Mouse (Mus musculus): ENCODE measurements at regions not wholly inside any gene's neighbourhood (a gene's known extent, or its start where the extent isn't known, plus 50 kb on each side); places are given as distances from the start of the nearest gene placed in this dataset.
"Not testable (repeated sequence)": the region's sequence is repeated elsewhere in the genome, so short reads cannot be mapped to it uniquely, and the experiment has no call there.

DNA sequence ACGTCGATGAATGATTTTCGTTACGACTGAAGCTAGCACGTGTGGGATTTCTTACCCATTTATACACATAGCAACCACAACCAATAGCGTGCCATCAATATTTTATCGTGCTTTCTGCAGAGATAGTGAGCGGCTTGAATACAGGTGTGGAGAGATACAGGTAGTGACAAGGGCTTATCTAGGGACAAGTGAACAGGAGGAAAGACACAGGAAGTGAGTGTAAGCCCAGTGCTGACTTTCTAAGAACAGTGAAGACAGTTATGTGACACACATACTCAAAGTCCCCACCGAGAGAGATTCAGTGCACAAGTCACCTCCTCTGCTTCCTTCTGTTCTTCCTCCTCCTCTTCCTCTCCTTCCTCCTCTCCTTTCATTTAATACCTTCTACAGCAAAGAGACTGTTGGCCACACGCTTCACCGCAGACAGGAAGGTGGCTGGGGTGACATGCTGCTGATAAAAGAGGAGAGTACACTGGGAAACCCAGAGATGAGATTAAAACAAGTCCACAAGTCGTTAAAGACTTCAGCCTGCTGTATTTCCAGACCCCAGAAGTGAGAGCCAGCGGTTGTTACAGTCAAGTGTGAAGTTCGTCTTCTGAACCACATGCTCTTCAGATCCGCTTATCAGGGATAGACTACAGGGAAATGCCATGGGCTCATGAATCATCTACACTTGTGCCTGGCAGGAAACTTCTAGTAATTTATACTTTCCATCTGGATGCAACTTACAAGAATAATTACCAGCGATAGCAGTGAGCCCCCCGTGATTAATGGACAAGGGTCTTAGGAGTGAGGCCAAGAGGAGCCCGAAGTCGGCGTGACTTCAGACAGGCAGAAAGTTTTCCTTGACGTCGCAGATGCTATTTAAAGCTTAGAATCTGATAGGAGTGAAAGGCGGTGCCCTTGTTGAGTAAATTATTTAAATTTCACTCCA lies 180.5 kb downstream of the Gxylt1 start:
- no peak for DNase-seq (ENCODE audit: low spot score)

DNA sequence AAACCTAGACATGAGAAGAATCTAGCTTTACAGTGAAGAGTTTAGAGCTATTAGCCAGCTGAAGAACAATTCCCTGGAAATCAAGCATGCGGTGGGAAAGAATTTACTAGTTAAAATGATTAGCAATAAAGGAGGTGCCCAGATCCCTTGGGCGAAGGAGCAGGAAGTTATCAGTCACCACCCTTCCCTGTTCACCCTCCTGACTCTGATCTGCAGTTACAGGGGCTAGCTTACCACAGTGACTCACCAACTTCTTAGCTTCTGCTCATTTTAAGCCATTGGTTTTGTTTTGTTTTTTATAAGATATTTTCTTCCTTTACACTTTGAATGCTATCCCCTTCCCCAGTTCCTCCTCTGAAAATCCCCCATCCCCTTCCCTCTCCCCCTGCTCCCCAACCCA lies 183.6 kb downstream of the Gxylt1 start:
- DNase-seq (ENCODE audit: low spot score) = no peak

DNA sequence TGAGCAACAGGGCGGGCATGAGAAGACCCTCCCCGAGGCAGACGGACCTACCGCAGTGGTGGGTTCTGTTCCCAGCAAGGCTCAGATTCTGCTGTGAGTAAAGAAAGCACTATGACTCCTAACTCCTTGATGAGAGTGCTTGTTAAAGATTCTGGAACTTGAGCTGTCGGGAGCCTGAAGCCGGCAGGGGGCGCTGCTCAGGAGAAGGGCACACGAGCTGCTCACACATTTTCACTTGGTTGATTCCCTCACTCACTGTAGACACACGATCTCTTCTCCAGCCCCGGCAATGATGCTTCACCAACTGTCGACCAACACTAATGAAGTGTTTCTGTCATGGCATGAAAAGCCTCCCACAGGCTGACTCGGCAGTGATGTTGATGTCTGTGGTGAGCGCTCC lies 185.6 kb downstream of the Gxylt1 start:
- DNase-seq (ENCODE audit: low spot score) = peak; percentile 4

DNA sequence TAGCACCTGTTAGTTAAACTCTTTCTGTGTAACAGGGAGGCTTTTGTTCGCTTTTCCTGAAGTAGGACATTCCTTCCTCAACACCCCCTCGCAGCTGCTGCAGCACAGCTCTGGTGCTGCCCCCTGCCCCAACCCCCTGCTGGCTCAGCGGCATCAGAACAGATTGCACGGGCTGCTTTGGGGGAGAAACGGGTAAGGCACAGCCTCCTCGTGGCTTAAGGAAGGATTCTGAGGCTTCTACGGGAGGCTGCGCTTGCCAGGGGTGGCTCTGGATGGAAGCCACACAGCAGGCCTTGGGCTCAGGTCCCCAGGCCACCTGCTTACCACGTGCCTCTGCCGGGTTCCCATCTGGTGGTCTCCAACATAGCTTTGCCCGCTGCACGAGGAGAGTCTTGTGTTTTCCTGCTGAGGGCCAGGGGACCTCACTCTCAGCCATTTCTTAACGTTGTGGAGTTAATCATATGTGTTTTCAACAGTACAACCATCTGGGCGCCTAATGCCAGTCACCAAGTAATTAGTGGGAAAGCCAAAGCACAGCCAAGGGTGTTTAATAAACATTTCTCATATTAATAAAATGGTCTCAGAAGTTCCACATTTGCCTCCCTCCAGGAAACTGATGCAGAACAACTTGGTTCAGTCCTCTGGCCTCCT lies 189.9 kb downstream of the Gxylt1 start:
- DNase-seq (ENCODE audit: low spot score) = no peak

DNA sequence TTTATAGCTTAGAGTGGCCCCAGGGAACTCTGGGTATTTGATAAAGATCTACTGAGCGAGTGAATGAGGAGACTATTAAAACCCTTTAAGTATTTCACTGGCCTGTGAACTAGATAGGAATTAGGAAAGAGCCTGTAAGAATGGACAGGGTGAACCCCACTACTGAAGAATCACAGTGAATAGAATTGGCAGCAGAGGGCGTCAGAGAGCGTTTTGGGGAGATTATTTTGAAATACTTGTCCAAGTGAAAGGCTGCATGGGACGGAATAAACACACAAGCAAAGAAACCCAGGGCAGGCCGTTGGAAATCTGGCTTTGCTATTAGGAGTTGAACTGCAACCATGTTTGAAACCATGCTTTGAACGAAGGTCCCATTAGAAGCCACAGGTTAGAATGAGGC lies 200.9 kb downstream of the Gxylt1 start:
- DNase-seq (ENCODE audit: low spot score) = no peak

DNA sequence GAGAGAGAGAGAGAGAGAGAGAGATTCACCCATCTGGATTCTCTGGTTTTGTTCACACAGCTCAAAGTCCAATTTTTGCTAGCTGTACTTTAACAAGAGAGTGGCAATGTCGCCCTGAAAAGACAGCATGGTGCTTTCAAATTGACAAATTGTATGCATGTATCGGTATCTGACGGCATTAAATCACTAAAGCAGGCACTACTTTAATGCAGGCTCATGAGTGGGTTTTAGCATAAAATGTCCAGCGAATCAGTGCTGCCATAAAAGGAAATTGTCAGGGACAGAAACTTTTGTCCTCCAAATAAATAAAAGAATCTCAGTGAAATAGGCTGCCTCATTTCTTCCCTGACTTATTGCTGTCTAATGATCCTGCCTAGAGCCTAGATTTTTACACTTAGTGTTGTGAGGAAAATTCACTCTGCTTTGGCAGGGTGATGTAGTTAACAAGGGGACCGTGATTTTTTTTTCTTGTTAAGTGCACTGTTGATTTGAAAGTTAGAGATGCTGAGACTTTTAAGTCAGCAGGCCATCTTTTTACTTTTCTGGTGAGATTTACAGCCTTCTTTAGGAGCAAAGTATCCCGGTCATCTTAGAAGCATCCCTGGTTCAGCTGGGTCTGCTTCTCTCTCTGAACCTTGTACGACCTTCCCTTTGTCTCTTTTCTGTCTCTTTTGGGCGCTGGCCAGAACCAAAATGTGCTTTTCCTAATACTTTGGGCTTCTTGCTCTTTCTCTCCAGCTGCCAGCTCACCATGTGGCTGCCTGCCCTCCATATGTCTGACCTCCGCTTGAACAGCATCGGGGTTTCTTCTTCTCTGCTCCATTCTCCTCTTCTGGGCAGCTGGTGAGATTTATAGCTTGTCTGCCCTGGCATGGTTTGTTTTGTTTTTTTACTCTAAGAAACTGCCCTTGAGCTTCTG lies 212.5 kb downstream of the Gxylt1 start:
- DNase-seq (ENCODE audit: low spot score) = no peak

DNA sequence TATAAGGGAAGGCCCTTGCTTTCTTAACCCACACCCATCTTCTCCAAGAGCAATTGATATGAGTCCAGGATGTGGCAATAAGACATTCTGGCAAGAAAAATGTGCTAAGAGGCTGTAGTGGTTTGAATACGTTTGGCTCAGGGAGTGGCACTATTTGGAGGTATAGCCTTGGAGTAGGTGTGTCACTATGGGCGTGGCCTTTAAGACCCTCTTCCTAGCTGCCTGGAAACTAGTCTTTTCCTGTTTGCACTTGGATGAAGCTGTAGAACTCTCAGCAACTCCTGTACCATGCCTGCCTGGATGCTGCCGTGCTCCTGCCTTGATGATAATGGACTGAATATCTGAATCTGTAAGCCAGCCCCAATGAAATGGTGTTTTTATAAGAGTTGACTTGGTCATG lies 221.5 kb downstream of the Gxylt1 start:
- no peak for DNase-seq (ENCODE audit: low spot score)

DNA sequence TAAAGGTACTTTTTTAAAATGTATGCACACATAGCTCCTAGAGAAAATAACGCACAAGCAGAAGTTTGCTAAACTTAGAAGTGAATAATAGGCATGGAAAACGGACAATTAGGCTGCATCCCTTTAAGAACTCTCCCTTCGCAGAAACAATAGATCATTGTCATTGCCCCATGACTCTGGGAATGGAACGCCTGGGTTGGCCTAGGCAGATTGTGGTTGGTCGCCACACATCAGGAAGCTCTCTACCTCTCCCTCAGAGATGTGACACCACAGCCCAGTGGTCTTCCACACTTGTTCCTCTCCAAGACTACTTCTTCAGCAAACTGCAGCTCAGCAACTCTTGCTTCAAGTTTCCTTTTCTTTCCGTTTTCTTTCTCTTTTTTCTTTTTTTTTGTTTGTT lies 247.8 kb downstream of the Gxylt1 start:
- no peak for DNase-seq (ENCODE audit: low spot score)

DNA sequence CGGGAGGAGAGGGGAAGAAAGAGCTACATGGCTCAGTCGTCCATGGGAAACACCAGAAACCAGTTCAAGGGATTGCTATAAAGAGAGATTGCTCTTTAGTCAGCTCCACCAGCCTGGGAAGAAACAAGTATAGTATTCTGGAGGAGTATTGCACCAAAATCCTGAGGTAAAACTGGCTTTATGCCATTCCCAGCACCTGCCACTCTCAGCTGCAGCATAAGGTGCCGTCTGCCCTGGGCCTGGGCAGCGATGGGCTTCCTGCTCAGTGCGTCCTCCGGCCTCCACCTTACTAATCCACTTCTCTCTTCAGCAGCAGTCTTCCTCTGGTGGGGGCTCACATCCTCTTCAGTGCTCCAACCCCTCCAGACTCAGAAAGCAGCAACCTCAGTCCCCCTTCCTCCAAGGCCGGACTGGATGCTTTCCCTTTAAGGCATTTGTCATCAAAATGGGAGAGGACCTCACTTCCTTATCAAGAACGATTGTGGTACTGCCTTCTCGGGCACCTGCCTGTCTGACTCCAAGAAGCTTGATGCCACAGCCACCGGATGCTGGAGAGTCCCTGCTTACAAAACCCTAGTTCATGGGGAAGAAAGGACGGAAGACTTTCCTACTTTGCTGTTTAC lies 248.4 kb downstream of the Gxylt1 start:
- DNase-seq (ENCODE audit: low spot score) = no peak

DNA sequence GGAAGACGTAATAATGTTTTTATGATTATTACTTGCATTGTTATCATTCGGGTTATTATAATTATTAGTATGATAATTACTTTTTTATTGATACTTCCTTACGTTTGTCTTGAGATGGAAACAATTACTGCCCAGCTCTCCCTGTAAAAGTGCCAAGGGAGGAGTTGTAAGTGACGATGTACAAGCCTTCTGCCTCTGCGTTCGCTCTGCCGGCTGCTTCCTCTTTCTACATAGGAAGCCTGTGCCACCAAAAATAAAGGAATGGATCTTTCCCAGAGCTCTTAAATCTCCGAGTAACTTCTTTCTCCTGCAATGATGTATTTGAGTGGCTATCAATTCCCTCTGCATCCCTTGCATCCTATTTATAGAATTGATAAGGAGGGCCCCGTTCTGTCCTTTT lies 249.2 kb downstream of the Gxylt1 start:
- no peak for DNase-seq (ENCODE audit: low spot score)

DNA sequence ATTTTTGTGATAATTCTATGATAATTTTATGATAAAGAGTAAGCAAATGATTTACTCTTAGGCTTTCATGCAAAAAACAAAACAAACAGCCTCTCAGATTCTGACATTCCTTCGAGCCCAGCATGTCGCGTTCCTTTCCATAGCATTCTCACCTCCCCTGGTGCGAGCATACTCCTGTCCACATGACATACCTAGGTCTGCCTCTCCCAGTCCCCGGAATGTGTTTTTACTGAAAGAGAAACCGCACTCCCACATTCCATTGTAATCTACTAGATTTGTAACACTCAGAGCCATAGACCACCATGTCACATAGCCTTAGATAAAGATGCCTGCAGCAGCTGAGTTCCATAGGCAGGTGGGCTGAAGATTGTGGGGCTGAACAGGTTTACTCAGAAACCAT lies 250.8 kb downstream of the Gxylt1 start:
- no peak for DNase-seq (ENCODE audit: low spot score)

DNA sequence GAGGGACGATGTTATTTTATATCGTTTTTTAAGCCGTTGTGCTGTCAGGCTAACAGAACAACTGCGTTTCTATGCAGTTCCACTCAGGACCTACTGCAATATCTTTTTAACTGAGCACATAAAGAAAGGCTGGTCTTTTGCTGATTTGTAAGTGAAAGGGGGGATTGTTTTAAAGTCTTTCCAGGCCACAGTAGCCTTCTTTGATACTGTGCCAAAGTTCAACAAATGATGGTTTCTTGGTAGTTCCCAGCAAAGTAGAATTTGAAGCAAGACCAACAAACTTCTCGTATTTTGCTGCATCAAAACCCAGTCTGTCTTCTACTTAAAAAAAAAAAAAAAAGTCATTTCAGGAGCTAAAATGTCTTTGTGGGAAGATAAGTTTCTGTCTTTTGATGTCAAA lies 263.8 kb downstream of the Gxylt1 start:
- DNase-seq (ENCODE audit: low spot score) = no peak

DNA sequence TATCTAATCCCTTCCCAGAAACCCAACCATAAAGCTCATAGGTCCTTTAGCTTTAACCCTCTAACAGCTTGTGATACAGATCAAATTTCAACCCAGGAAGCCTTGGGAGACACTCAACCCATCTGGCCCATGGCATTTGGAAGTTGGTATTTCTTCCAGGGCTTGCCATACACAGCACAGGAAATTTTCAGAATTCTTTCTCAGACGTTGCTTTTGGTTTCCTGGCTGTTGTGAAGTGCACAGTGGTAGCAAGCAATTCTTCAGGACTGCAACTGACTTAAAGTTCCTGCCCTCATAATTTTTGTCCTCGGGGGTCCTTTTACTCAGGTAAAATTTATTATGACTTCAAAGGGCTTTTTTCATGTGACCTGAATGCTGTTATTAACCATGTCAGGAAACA lies 264.4 kb downstream of the Gxylt1 start:
- DNase-seq (ENCODE audit: low spot score) = no peak

DNA sequence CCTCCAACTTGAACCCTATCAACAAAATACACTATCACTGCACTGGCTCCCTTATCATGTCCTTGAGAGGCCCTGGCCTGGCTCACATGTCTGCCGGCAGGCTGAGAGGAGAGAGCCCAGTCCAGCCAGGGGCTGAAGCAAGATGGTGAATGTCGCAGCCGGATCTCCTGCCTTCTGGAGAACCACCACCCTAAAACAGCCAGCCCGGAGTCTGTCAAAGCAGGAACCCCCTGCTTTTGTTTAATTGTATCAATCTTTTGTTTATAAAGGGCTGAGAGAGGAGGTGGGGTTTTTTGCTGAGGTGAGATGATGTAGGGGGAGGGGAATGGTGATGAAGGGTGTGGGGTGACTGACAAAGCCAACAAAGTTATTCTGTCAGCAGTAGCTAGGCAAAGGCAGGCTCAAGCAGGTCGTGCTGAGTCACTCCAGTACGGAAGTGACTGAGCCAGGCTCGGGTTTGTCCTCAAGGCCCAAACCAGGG lies 269.2 kb downstream of the Gxylt1 start:
- no peak for DNase-seq (ENCODE audit: low spot score)

DNA sequence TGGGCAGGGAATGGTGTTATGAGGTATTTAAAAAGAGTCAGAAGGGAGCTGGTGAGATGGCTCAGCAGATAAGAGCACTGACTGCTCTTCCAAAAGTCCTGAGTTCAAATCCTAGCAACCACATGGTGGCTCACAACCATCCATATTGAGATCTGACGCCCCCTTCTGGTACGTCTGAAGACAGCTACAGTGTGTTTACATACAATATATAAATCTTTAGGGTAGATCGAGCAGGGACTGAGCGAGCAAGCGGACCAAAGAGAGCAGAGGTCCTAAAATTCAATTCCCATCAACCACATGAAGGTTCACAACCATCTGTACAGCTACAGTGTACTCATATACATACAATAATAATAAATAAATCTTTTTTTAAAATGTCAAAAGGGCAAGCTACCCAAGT lies 269.8 kb downstream of the Gxylt1 start:
- not testable (repeated sequence) for DNase-seq (ENCODE audit: low spot score)

DNA sequence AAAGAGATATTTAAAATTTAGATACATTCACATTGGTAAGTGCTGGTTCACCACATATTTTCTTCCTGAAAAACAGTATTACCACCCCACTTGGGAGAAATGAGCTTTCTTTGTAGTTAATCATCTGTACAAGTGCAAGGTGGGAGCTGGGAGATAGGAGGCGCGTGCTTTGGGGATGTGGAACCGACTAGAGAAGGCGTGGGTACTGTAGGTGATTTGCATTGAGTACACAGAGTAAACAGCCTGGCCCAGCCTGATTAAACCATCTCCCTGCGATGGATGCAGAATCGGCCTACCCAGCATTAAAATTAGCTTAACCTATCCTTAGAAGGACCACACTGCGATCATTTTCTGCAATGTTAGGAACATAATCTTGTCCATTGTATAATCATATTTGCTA lies 270.4 kb downstream of the Gxylt1 start:
- no peak for DNase-seq (ENCODE audit: low spot score)

DNA sequence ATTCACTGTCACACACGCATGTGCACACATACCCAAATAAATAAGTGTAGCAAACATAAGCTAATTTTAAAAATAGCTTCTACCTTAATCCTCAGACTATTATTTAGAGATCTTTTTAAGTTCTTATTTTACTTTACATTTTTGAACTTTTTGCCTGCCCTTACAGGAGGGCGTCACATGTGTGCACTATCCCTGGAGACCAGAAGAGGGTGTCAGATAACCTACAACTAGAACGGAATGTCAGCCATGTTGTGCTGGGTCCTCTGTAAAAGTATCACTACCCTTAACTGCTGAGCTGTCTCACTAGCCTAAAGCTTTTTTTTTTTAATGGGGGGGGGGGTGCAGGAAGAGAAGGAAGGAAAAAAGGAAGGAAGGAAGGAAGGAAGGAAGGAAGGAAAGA lies 271.7 kb downstream of the Gxylt1 start:
- no peak for DNase-seq (ENCODE audit: low spot score)

DNA sequence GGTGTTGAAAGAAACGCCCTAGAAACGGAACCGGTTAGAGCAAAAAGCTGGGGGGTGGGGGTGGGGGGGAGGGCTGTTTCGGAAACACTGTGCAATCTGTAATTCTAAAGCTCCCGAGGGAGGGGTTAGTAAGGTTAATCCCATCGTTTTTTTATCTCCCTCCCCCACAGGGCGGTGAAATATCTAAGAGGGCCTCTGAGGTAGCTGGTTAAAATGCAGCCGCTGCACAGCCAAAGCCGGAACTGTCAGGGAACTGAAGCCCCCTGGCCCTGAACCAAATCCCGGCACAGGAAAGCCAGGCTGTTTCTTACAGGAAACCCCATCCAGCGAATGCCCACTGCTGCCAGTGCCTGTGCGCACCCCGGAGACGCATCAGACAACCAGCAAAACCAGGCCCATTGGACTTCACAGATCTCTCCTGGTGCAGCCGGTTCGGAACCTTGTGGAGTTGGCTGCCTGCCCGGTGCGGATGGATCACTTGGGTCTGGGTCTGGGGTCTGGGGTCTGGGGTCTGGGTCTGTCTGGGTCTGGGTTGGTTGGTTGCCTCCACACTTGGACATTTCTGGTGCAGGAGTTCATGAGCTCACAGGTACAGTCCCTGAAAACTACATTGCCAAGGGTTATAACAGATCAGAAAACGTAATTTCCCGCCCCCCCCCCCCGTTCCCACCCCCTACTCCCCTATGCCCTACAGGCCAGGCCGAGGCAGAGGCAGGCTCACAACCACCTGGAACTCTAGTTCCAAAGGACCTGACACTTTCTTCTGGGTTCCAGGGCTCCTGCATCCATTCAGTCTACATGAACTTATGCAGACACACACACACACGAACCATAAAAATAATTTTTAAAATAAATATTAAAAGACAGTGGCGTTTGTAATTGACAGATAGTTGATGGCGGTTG lies 272.7 kb downstream of the Gxylt1 start:
- DNase-seq (ENCODE audit: low spot score) = no peak

DNA sequence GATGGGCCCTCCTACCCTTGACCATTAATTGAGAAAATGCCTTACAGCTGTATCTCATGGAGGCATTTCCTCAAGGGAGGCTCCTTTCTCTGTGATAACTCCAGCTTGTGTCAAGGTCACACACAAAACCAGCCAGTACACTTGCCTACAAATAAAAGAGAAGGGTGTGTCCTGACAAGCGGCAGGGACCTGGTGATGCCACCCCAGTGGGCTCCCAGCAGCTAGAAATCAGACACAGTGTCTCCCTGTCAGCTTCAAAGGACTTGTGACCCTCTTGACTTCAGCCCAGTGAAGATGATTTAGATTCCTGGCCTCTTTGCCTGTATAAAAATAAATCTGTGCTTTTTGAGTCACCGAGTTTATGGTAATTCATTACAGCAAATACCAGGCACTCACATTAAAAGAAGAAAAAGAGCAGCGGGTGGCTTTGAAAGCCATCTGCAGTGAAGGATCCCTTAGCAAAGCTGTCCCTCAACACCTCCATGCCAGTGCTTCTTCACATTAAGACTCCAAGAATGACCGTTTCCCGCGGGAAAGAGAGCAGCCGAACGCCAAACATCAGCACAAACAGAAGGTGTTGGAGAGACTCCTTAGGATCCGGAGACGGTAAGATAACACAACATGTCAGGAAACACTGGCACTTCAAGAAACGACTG lies 273.5 kb downstream of the Gxylt1 start:
- DNase-seq (ENCODE audit: low spot score) = no peak

DNA sequence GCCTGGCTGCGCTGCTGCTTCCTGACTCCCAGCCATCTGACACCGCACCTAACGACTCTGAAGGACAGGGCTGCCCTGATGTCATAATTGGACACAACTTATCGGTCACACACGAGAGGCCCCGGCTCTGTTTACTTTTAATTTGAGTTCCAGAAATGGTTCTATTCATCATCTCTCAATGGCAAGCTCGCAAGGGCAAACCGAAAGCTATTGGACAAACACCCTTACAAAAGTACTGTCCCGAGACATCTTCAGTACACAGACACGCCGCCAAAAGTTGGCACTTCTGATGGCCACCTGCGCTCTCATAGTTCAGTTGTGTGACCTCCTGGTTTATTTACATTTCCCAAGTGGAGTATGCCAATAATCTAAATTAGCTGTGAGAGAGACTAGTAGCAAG lies 274.9 kb downstream of the Gxylt1 start:
- DNase-seq (ENCODE audit: low spot score) = no peak

All from spleen, adult 12 weeks (tissue).